Mouse (Mus musculus): ENCODE measurements around the gene Adra1b. TPM values are rescaled to one million over a fixed set of nuclear protein-coding genes. Genes with fewer than 3 reads are reported as not detected.
A peak's percentile ranks its signal among the peaks of the same experiment; 100 is the strongest.

The Adra1b gene
- total and polyA plus RNA-seq, 2 experiments from 2014 or later: 21.1 to 39.7 TPM

GRCm38 (mm10) chr11:43831530-43831929, 69.5 kb downstream of the Adra1b start:
- peaks cover 8% of the 10 kb centered on the region; the same call in 1 of the 2 replicates for H3K4me1 ChIP-seq (ENCODE audit: insufficient read depth, low read length)
- H3K27ac ChIP-seq: no peak overlapping the region; the same call in 1 of the 2 replicates
- DNase-seq (ENCODE audit: low spot score): peak; percentile 32
- no peaks in the 10 kb centered on the region for H3K36me3 ChIP-seq (ENCODE audit: insufficient read depth, low read length)
- no peaks in the 10 kb centered on the region for H3K9me3 ChIP-seq (ENCODE audit: low read length)
- H3K27me3 ChIP-seq (ENCODE audit: insufficient read depth, low read length): no peaks in the 10 kb centered on the region
- ATAC-seq: no peak
- H3K9ac ChIP-seq (replicated peaks; ENCODE audit: low read length): no peak overlapping the region
- H3K4me3 ChIP-seq (ENCODE audit: low read length): no peak overlapping the region
- no peak for TF ChIP-seq CTCF (IDR thresholded peaks at IDR 0.05; ENCODE audit: low read depth)
- WGBS: 50% methylated on average over 4 of the region's 4 CpGs
- H3K4me2 ChIP-seq (ENCODE audit: low read depth, low read length): no peak overlapping the region

- ATAC-seq (no peak), DNase-seq (ENCODE audit: low spot score) (no peak)
- WGBS: 93% methylated on average over 4 of the region's 4 CpGs
- no peak overlapping the region for H3K27ac ChIP-seq
- TF ChIP-seq CTCF (IDR thresholded peaks at IDR 0.05; ENCODE audit: low read depth): no peak
- no peaks in the 10 kb centered on the region for H3K9me3 ChIP-seq (ENCODE audit: low read length)
- no peaks in the 10 kb centered on the region for H3K27me3 ChIP-seq (ENCODE audit: insufficient read depth, low read length)
- H3K9ac ChIP-seq (replicated peaks; ENCODE audit: low read length): no peak overlapping the region
- H3K36me3 ChIP-seq (ENCODE audit: insufficient read depth, low read length): no peaks in the 10 kb centered on the region
- no peak overlapping the region for H3K4me2 ChIP-seq (ENCODE audit: low read depth, low read length)
- no peak overlapping the region for H3K4me3 ChIP-seq (ENCODE audit: low read length)
- H3K4me1 ChIP-seq (ENCODE audit: insufficient read depth, low read length): no peaks in the 10 kb centered on the region
These were observed 74.2 kb downstream of the Adra1b start for GRCm38 (mm10) chr11:43826769-43827168.

GRCm38 (mm10) chr11:43823349-43823748, 77.7 kb downstream of the Adra1b start:
- no peak for DNase-seq (ENCODE audit: low spot score)
- Histone ChIP-seq H3K9ac (replicated peaks; ENCODE audit: low read length) (no peak overlapping the region), H3K27me3 (ENCODE audit: insufficient read depth, low read length) (no peaks in the 10 kb centered on the region), H3K4me3 (ENCODE audit: low read length) (no peak overlapping the region), H3K27ac (no peak overlapping the region), H3K36me3 (ENCODE audit: insufficient read depth, low read length) (no peaks in the 10 kb centered on the region), H3K4me1 (ENCODE audit: insufficient read depth, low read length) (no peaks in the 10 kb centered on the region), H3K9me3 (ENCODE audit: low read length) (no peaks in the 10 kb centered on the region), H3K4me2 (ENCODE audit: low read depth, low read length) (no peak overlapping the region)
- no peak for ATAC-seq
- no peak for TF ChIP-seq CTCF (IDR thresholded peaks at IDR 0.05; ENCODE audit: low read depth)
- 72% methylated on average over 5 of the region's 5 CpGs for WGBS

- no peak for DNase-seq (ENCODE audit: low spot score)
- ATAC-seq: no peak
- no peaks in the 10 kb centered on the region for H3K27me3 ChIP-seq (ENCODE audit: insufficient read depth, low read length)
These were observed 80.2 kb downstream of the Adra1b start for GRCm38 (mm10) chr11:43820552-43821460.

GRCm38 (mm10) chr11:43817368-43817923, 83.6 kb downstream of the Adra1b start:
- Histone ChIP-seq H3K4me3 (ENCODE audit: low read length) (no peak overlapping the region), H3K9ac (replicated peaks; ENCODE audit: low read length) (no peak overlapping the region), H3K9me3 (ENCODE audit: low read length) (no peaks in the 10 kb centered on the region), H3K4me1 (ENCODE audit: insufficient read depth, low read length) (no peaks in the 10 kb centered on the region), H3K27me3 (ENCODE audit: insufficient read depth, low read length) (no peaks in the 10 kb centered on the region), H3K27ac (no peak overlapping the region), H3K4me2 (ENCODE audit: low read depth, low read length) (no peak overlapping the region), H3K36me3 (ENCODE audit: insufficient read depth, low read length) (no peaks in the 10 kb centered on the region)
- no peak for DNase-seq (ENCODE audit: low spot score)
- no peak for ATAC-seq
- WGBS: 64% methylated on average over 9 of the region's 9 CpGs
- TF ChIP-seq CTCF (IDR thresholded peaks at IDR 0.05; ENCODE audit: low read depth): no peak

More at GRCm38 (mm10) chr11:43820552-43821460, 80.2 kb downstream of the Adra1b start:
- Histone ChIP-seq H3K4me2 (ENCODE audit: low read depth, low read length) (no peak overlapping the region), H3K9ac (replicated peaks; ENCODE audit: low read length) (no peak overlapping the region), H3K4me1 (ENCODE audit: insufficient read depth, low read length) (no peaks in the 10 kb centered on the region), H3K4me3 (ENCODE audit: low read length) (no peak overlapping the region), H3K27ac (no peak overlapping the region), H3K36me3 (ENCODE audit: insufficient read depth, low read length) (no peaks in the 10 kb centered on the region), H3K9me3 (ENCODE audit: low read length) (no peaks in the 10 kb centered on the region)
- 87% methylated on average over 11 of the region's 11 CpGs for WGBS
- TF ChIP-seq CTCF (IDR thresholded peaks at IDR 0.05; ENCODE audit: low read depth): no peak

- no peak overlapping the region for H3K4me3 ChIP-seq (ENCODE audit: low read length)
- H3K9me3 ChIP-seq (ENCODE audit: low read length): no peaks in the 10 kb centered on the region
- no peaks in the 10 kb centered on the region for H3K27me3 ChIP-seq (ENCODE audit: insufficient read depth, low read length)
- no peaks in the 10 kb centered on the region for H3K36me3 ChIP-seq (ENCODE audit: insufficient read depth, low read length)
- WGBS: 63% methylated on average over 5 of the region's 5 CpGs
- no peak for DNase-seq (ENCODE audit: low spot score)
- no peaks in the 10 kb centered on the region for H3K4me1 ChIP-seq (ENCODE audit: insufficient read depth, low read length)
- H3K4me2 ChIP-seq (ENCODE audit: low read depth, low read length): no peak overlapping the region
- TF ChIP-seq CTCF (IDR thresholded peaks at IDR 0.05; ENCODE audit: low read depth): no peak
- no peak overlapping the region for H3K27ac ChIP-seq
- no peak overlapping the region for H3K9ac ChIP-seq (replicated peaks; ENCODE audit: low read length)
- ATAC-seq: no peak
These were observed 88.5 kb downstream of the Adra1b start for GRCm38 (mm10) chr11:43812535-43812934.

- no peaks in the 10 kb centered on the region for H3K36me3 ChIP-seq (ENCODE audit: insufficient read depth, low read length)
- no peaks in the 10 kb centered on the region for H3K4me1 ChIP-seq (ENCODE audit: insufficient read depth, low read length)
- no peak overlapping the region for H3K27ac ChIP-seq
- 48% methylated on average over 5 of the region's 5 CpGs for WGBS
- H3K9ac ChIP-seq (replicated peaks; ENCODE audit: low read length): no peak overlapping the region
- no peak overlapping the region for H3K4me3 ChIP-seq (ENCODE audit: low read length)
- no peak overlapping the region for H3K4me2 ChIP-seq (ENCODE audit: low read depth, low read length)
- no peaks in the 10 kb centered on the region for H3K27me3 ChIP-seq (ENCODE audit: insufficient read depth, low read length)
- TF ChIP-seq CTCF (IDR thresholded peaks at IDR 0.05; ENCODE audit: low read depth): no peak
- DNase-seq (ENCODE audit: low spot score) (peak; percentile 6), ATAC-seq (no peak)
- H3K9me3 ChIP-seq (ENCODE audit: low read length): no peaks in the 10 kb centered on the region
These were observed 93.3 kb downstream of the Adra1b start for GRCm38 (mm10) chr11:43807732-43808131.

Measured in hindbrain, postnatal 0 days (tissue).